In genomic region chr8:61265390-61265789, GRCm38 (mm10) we compare ENCODE assay signal across 8 mouse cellular contexts. TPM values are rescaled to one million over a fixed set of nuclear protein-coding genes. Genes with fewer than 3 reads are reported as not detected.
DNase-seq lines count a peak whose midpoint lies in the region; ATAC-seq and TF ChIP-seq lines count a peak whose summit lies in the region.

No protein-coding gene starts in this region.

- TF ChIP-seq EP300 in lung, postnatal 0 days (IDR thresholded peaks at IDR 0.05) = 0 out of 2 replicates have a peak, but pooled peaks have one; percentile 1

- peaks cover 23% of the 10 kb centered on the region for H3K4me1 ChIP-seq in forebrain, embryonic 14.5 days (ENCODE audit: control insufficient read depth, insufficient read depth, low read length)
- H3K4me1 ChIP-seq in forebrain, embryonic 11.5 days (replicated peaks; ENCODE audit: control insufficient read depth, insufficient read depth, low read length) = no peaks in the 10 kb centered on the region
- H3K4me1 ChIP-seq in heart, embryonic 15.5 days (replicated peaks) = peaks cover 14% of the 10 kb centered on the region
- H3K4me1 ChIP-seq in lung, postnatal 0 days (ENCODE audit: insufficient read depth, low read depth, low read length) = peaks cover 10% of the 10 kb centered on the region
- H3K4me1 ChIP-seq in thymus, adult 2 months (replicated peaks; ENCODE audit: control insufficient read depth, insufficient read depth, low read length) = no peaks in the 10 kb centered on the region

- no peaks in the 10 kb centered on the region for H3K9me3 ChIP-seq in forebrain, embryonic 14.5 days (replicated peaks; ENCODE audit: control insufficient read depth, low read length)
- H3K9me3 ChIP-seq in forebrain, embryonic 11.5 days (ENCODE audit: control insufficient read depth, low read length) = no peaks in the 10 kb centered on the region
- no peaks in the 10 kb centered on the region for H3K9me3 ChIP-seq in heart, embryonic 15.5 days (replicated peaks)
- H3K9me3 ChIP-seq in lung, postnatal 0 days (ENCODE audit: low read length) = no peaks in the 10 kb centered on the region

- no peak overlapping the region for H3K4me2 ChIP-seq in forebrain, embryonic 14.5 days (ENCODE audit: low read length)
- no peak overlapping the region for H3K4me2 ChIP-seq in forebrain, embryonic 11.5 days (ENCODE audit: low read depth, low read length, severe bottlenecking)
- H3K4me2 ChIP-seq in heart, embryonic 15.5 days = peak overlapping the region; percentile 30; the same call in 1 of the 2 replicates
- H3K4me2 ChIP-seq in lung, postnatal 0 days (replicated peaks; ENCODE audit: low read depth, low read length) = 0 out of 2 replicates have a peak overlapping the region, but pooled peaks have one; percentile 15

- no peak overlapping the region for H3K9ac ChIP-seq in forebrain, embryonic 14.5 days (ENCODE audit: low read length)
- H3K9ac ChIP-seq in forebrain, embryonic 11.5 days (ENCODE audit: low read length) = no peak overlapping the region
- no peak overlapping the region for H3K9ac ChIP-seq in heart, embryonic 15.5 days
- H3K9ac ChIP-seq in lung, postnatal 0 days (replicated peaks; ENCODE audit: low read depth) = no peak overlapping the region

- ATAC-seq in forebrain, embryonic 14.5 days = no peak
- ATAC-seq in forebrain, embryonic 11.5 days (replicated peaks; ENCODE audit: low FRiP score) = no peak
- ATAC-seq in heart, embryonic 15.5 days (replicated peaks; ENCODE audit: insufficient number of reproducible peaks, insufficient read depth, low FRiP score, low read depth) = 0 out of 2 replicates have a peak, but pooled peaks have one; percentile 35
- peak; percentile 77 for ATAC-seq in lung, postnatal 0 days

- TF ChIP-seq CTCF in lung, postnatal 0 days (IDR thresholded peaks at IDR 0.05) = no peak
- TF ChIP-seq CTCF in thymus, adult 2 months (IDR thresholded peaks at IDR 0.05; ENCODE audit: borderline replicate concordance, control insufficient read depth, extremely low read depth, insufficient read depth, low read length, poor library complexity) = no peak

- DNase-seq in forebrain, embryonic 14.5 days (ENCODE audit: low spot score) = peak; percentile 85
- no peak for DNase-seq in forebrain, embryonic 11.5 days (ENCODE audit: low spot score)
- DNase-seq in ovary, adult 18-20 months (ENCODE audit: low spot score) = peak; percentile 30
- DNase-seq in ovary, postnatal 14 days (ENCODE audit: low spot score) = no peak
- peak; percentile 91 for DNase-seq in lung, postnatal 0 days (ENCODE audit: low spot score)
- no peak for DNase-seq in thymus, adult 2 months
- no peak for DNase-seq in spleen, postnatal 4 days (ENCODE audit: low spot score in 2 of 2)

- no peaks in the 10 kb centered on the region for H3K36me3 ChIP-seq in forebrain, embryonic 14.5 days (ENCODE audit: control insufficient read depth, insufficient read depth, low read length)
- H3K36me3 ChIP-seq in forebrain, embryonic 11.5 days (ENCODE audit: control insufficient read depth, insufficient read depth, low read length) = no peaks in the 10 kb centered on the region
- H3K36me3 ChIP-seq in heart, embryonic 15.5 days = no peaks in the 10 kb centered on the region
- H3K36me3 ChIP-seq in lung, postnatal 0 days (ENCODE audit: insufficient read depth, low read length) = no peaks in the 10 kb centered on the region
- no peaks in the 10 kb centered on the region for H3K36me3 ChIP-seq in thymus, adult 2 months (ENCODE audit: control insufficient read depth, insufficient read depth, low read length)

- no peak overlapping the region for H3K4me3 ChIP-seq in forebrain, embryonic 14.5 days (ENCODE audit: low read depth, low read length)
- no peak overlapping the region for H3K4me3 ChIP-seq in forebrain, embryonic 11.5 days (ENCODE audit: low read depth, low read length)
- no peak overlapping the region for H3K4me3 ChIP-seq in heart, embryonic 15.5 days
- no peak overlapping the region for H3K4me3 ChIP-seq in lung, postnatal 0 days (ENCODE audit: low read depth, low read length)
- no peak overlapping the region for H3K4me3 ChIP-seq in thymus, adult 2 months (ENCODE audit: control insufficient read depth, insufficient read depth, low read length)

- 60% methylated on average over 5 of the region's 5 CpGs for WGBS in forebrain, embryonic 14.5 days
- 83% methylated on average over 5 of the region's 5 CpGs for WGBS in forebrain, embryonic 11.5 days
- WGBS in heart, embryonic 15.5 days = 42% methylated on average over 5 of the region's 5 CpGs
- WGBS in lung, postnatal 0 days = 22% methylated on average over 5 of the region's 5 CpGs
- WGBS in thymus, adult 2 months = 77% methylated on average over 5 of the region's 5 CpGs

- TF ChIP-seq POLR2A in thymus, adult 2 months (IDR thresholded peaks at IDR 0.05; ENCODE audit: control insufficient read depth, extremely low read depth, insufficient read depth, low read length, poor library complexity) = no peak

- H3K27ac ChIP-seq in forebrain, embryonic 14.5 days (ENCODE audit: low read depth, low read length) = no peak overlapping the region
- no peak overlapping the region for H3K27ac ChIP-seq in forebrain, embryonic 11.5 days (ENCODE audit: low read depth, low read length)
- H3K27ac ChIP-seq in heart, embryonic 15.5 days = peak overlapping the region; percentile 51
- peak overlapping the region; percentile 48; the same call in 1 of the 2 replicates for H3K27ac ChIP-seq in lung, postnatal 0 days (ENCODE audit: low read length)
- no peak overlapping the region for H3K27ac ChIP-seq in thymus, adult 2 months (ENCODE audit: control insufficient read depth, insufficient read depth, low read length)

- H3K27me3 ChIP-seq in forebrain, embryonic 14.5 days (replicated peaks; ENCODE audit: control insufficient read depth, insufficient read depth, low read length) = no peaks in the 10 kb centered on the region
- no peaks in the 10 kb centered on the region for H3K27me3 ChIP-seq in forebrain, embryonic 11.5 days (ENCODE audit: control insufficient read depth, insufficient read depth, low read length)
- no peaks in the 10 kb centered on the region for H3K27me3 ChIP-seq in heart, embryonic 15.5 days
- H3K27me3 ChIP-seq in lung, postnatal 0 days (replicated peaks; ENCODE audit: insufficient read depth, low read length) = no peaks in the 10 kb centered on the region
- H3K27me3 ChIP-seq in thymus, adult 2 months (ENCODE audit: control insufficient read depth, insufficient read depth, low read length) = no peaks in the 10 kb centered on the region

RNA-seq across cellular contexts. Expression of gene Sh3rf1, which starts 41.7 kb away (rescaled TPM):
- polyA plus RNA-seq in forebrain, embryonic 14.5 days (2014; fragmentation: Nextera tagmentation; extraction: Ambion mirVana) = 27.1 and 30.9 TPM in 2 replicates
- polyA plus RNA-seq in forebrain, embryonic 11.5 days (2014; fragmentation: Nextera tagmentation; extraction: Ambion mirVana) = 28.1 and 28.8 TPM in 2 replicates
- 4.8 and 6.5 TPM in 2 replicates for polyA plus RNA-seq in heart, embryonic 15.5 days (2015; fragmentation: Nextera tagmentation; extraction: Ambion mirVana)
- polyA plus RNA-seq in lung, postnatal 0 days (2015; fragmentation: Nextera tagmentation; extraction: Ambion mirVana) = 11.2 and 11.5 TPM in 2 replicates
- 7.6 and 9.4 TPM in 2 replicates for polyA plus RNA-seq in thymus, adult 2 months (2012; rRNA removed)

Comparison
In these comparisons a context has a peak if more than half of its experiments do, and no peak if none do; other contexts are left out.
1. DNase-seq: peak in forebrain, embryonic 14.5 days (single experiment), ovary, adult 18-20 months (single experiment) and lung, postnatal 0 days (single experiment); none in forebrain, embryonic 11.5 days (single experiment), ovary, postnatal 14 days (single experiment), thymus, adult 2 months (single experiment) and spleen, postnatal 4 days (0 of 2).
2. ATAC-seq: peak in heart, embryonic 15.5 days (single experiment) and lung, postnatal 0 days (single experiment); none in forebrain, embryonic 14.5 days (single experiment) and forebrain, embryonic 11.5 days (single experiment).
3. H3K27ac ChIP-seq: peak in heart, embryonic 15.5 days (single experiment) and lung, postnatal 0 days (single experiment); none in forebrain, embryonic 14.5 days (single experiment), forebrain, embryonic 11.5 days (single experiment) and thymus, adult 2 months (single experiment).
4. H3K4me2 ChIP-seq: peak in heart, embryonic 15.5 days (single experiment) and lung, postnatal 0 days (single experiment); none in forebrain, embryonic 14.5 days (single experiment) and forebrain, embryonic 11.5 days (single experiment).